Mouse (Mus musculus) liver, embryonic 15.5 days (tissue): Measurements from ENCODE around the gene Per3. TPM values are rescaled to one million over a fixed set of nuclear protein-coding genes. Genes with fewer than 3 reads are reported as not detected.
"Not testable (repeated sequence)": the region's sequence is repeated elsewhere in the genome, so short reads cannot be mapped to it uniquely, and the experiment has no call there.

ENCODE experiments used
- ATAC-seq: fragments of 200-750 bp; cut with Nextera tagmentation; 2 replicates; pipeline ENCODE4 v1.8.0; 2017; ENCODE audit warnings: moderate number of reproducible peaks, mild to moderate bottlenecking, moderate library complexity; ENCODE audit not compliant: insufficient read depth
- H3K27ac ChIP-seq: fragments of 300-500 bp; sonication (generic); replicated peaks from 2 replicates; pipeline ENCODE4 v1.5.1; 2015; ENCODE audit warnings: mild to moderate bottlenecking, inconsistent platforms
- H3K27me3 ChIP-seq: fragments of 300-500 bp; sonication (generic); 2 replicates; pipeline ENCODE4 v1.6.1; 2015; ENCODE audit warnings: mild to moderate bottlenecking, inconsistent platforms
- H3K36me3 ChIP-seq: fragments of 300-500 bp; sonication (generic); replicated peaks from 2 replicates; pipeline ENCODE4 v1.6.1; 2015; ENCODE audit warnings: moderate library complexity, mild to moderate bottlenecking, inconsistent platforms
- H3K4me1 ChIP-seq: fragments of 300-500 bp; sonication (generic); replicated peaks from 2 replicates; pipeline ENCODE4 v1.6.1; 2015; ENCODE audit warnings: inconsistent platforms
- H3K4me2 ChIP-seq: fragments of 300-500 bp; sonication (generic); 2 replicates; pipeline ENCODE4 v1.6.1; 2015; ENCODE audit warnings: moderate library complexity, mild to moderate bottlenecking, inconsistent platforms
- H3K4me3 ChIP-seq: fragments of 300-500 bp; sonication (generic); replicated peaks from 2 replicates; pipeline ENCODE4 v1.5.1; 2015; ENCODE audit warnings: mild to moderate bottlenecking, inconsistent platforms
- H3K9ac ChIP-seq: fragments of 300-500 bp; sonication (generic); 2 replicates; pipeline ENCODE4 v1.6.1; 2015; ENCODE audit warnings: moderate library complexity, mild to moderate bottlenecking, inconsistent platforms
- H3K9me3 ChIP-seq: fragments of 300-500 bp; sonication (generic); replicated peaks from 2 replicates; pipeline ENCODE4 v1.6.1; 2016; ENCODE audit warnings: inconsistent platforms
- WGBS: fragments of 180-500 bp; shearing (Covaris S2); methylation state at CpG from one replicate; pipeline ENCODE4 v1.1.7; 2015; ENCODE audit warnings: mixed read lengths; ENCODE audit not compliant: insufficient replicate concordance; 5-methylcytosine and 5-hydroxymethylcytosine counted together
- polyA plus RNA-seq: library from polyadenylated mRNA; unstranded; fragments of >200 nt; fragmentation: Nextera tagmentation; extraction: Ambion mirVana; gene quantifications from 2 replicates; pipeline ENCODE4 v1.2.1, GENCODE M21; 2015

Gene Per3
- polyA plus RNA-seq, 1 experiment from 2014 or later: 2.9 TPM

- peak overlapping the region; percentile 39 for H3K4me2 ChIP-seq
- H3K4me1 ChIP-seq: peaks cover 6% of the 10 kb centered on the region; the same call in 1 of the 2 replicates
- H3K27me3 ChIP-seq: no peaks in the 10 kb centered on the region
- 23% methylated on average over 9 of the region's 9 CpGs for WGBS
- H3K27ac ChIP-seq: no peak overlapping the region
- peaks cover 4% of the 10 kb centered on the region for H3K36me3 ChIP-seq
- peak; percentile 75 for ATAC-seq
- H3K9me3 ChIP-seq: no peaks in the 10 kb centered on the region
- H3K9ac ChIP-seq: no peak overlapping the region
- no peak overlapping the region for H3K4me3 ChIP-seq
Observed at GRCm38 (mm10) chr4:151024152-151024551, 20.3 kb downstream of the Per3 start.

- ATAC-seq, H3K4me2 ChIP-seq, H3K27ac ChIP-seq, H3K27me3 ChIP-seq, H3K9ac ChIP-seq, H3K4me1 ChIP-seq, H3K9me3 ChIP-seq, H3K4me3 ChIP-seq: not testable (repeated sequence)
- H3K36me3 ChIP-seq: peaks cover 19% of the 10 kb centered on the region; the same call in 1 of the 2 replicates
- 70% methylated on average over 1 of the region's 1 CpGs for WGBS
Observed at GRCm38 (mm10) chr4:151017356-151017755, 27.1 kb downstream of the Per3 start.

GRCm38 (mm10) chr4:151015946-151016345, 28.5 kb downstream of the Per3 start:
- H3K27me3 ChIP-seq: no peaks in the 10 kb centered on the region
- no peak overlapping the region for H3K4me3 ChIP-seq
- WGBS: 83% methylated on average over 10 of the region's 10 CpGs
- no peak overlapping the region for H3K9ac ChIP-seq
- ATAC-seq: no peak
- H3K27ac ChIP-seq: no peak overlapping the region
- no peaks in the 10 kb centered on the region for H3K9me3 ChIP-seq
- no peaks in the 10 kb centered on the region for H3K4me1 ChIP-seq
- H3K4me2 ChIP-seq: no peak overlapping the region
- H3K36me3 ChIP-seq: peaks cover 19% of the 10 kb centered on the region; the same call in 1 of the 2 replicates

- no peak for ATAC-seq
- Histone ChIP-seq H3K4me1 (no peaks in the 10 kb centered on the region), H3K9ac (no peak overlapping the region), H3K27ac (no peak overlapping the region), H3K4me3 (no peak overlapping the region), H3K36me3 (0 out of 2 replicates have a peak, but pooled peaks cover 5% of the 10 kb centered on the region), H3K9me3 (no peaks in the 10 kb centered on the region), H3K27me3 (no peaks in the 10 kb centered on the region), H3K4me2 (no peak overlapping the region)
- 69% methylated on average over 7 of the region's 7 CpGs for WGBS
Observed at GRCm38 (mm10) chr4:151010316-151010715, 34.1 kb downstream of the Per3 start.

- no peak overlapping the region for H3K9ac ChIP-seq
- H3K4me2 ChIP-seq: no peak overlapping the region
- WGBS: 36% methylated on average over 6 of the region's 6 CpGs
- ATAC-seq: no peak
- H3K4me3 ChIP-seq: no peak overlapping the region
- H3K27me3 ChIP-seq: no peaks in the 10 kb centered on the region
- H3K4me1 ChIP-seq: no peaks in the 10 kb centered on the region
- no peaks in the 10 kb centered on the region for H3K9me3 ChIP-seq
- H3K27ac ChIP-seq: no peak overlapping the region
- H3K36me3 ChIP-seq: 0 out of 2 replicates have a peak, but pooled peaks cover 5% of the 10 kb centered on the region
Observed at GRCm38 (mm10) chr4:151006945-151007344, 37.5 kb downstream of the Per3 start.

GRCm38 (mm10) chr4:151005656-151006318, 38.7 kb downstream of the Per3 start:
- Histone ChIP-seq H3K4me2 (no peak overlapping the region), H3K9ac (no peak overlapping the region), H3K4me3 (no peak overlapping the region), H3K27ac (no peak overlapping the region), H3K4me1 (no peaks in the 10 kb centered on the region), H3K27me3 (no peaks in the 10 kb centered on the region), H3K36me3 (0 out of 2 replicates have a peak, but pooled peaks cover 5% of the 10 kb centered on the region), H3K9me3 (no peaks in the 10 kb centered on the region)
- 67% methylated on average over 13 of the region's 13 CpGs for WGBS
- ATAC-seq: no peak

- Histone ChIP-seq H3K27ac (no peak overlapping the region), H3K36me3 (no peaks in the 10 kb centered on the region), H3K9ac (no peak overlapping the region), H3K4me2 (no peak overlapping the region), H3K4me1 (no peaks in the 10 kb centered on the region), H3K9me3 (no peaks in the 10 kb centered on the region), H3K27me3 (no peaks in the 10 kb centered on the region), H3K4me3 (no peak overlapping the region)
- no peak for ATAC-seq
- WGBS: 19% methylated on average over 13 of the region's 13 CpGs
Observed at GRCm38 (mm10) chr4:151001397-151001796, 43.1 kb downstream of the Per3 start.

- Histone ChIP-seq H3K36me3 (no peaks in the 10 kb centered on the region), H3K27me3 (no peaks in the 10 kb centered on the region), H3K9me3 (no peaks in the 10 kb centered on the region), H3K4me2 (no peak overlapping the region), H3K4me1 (no peaks in the 10 kb centered on the region), H3K9ac (no peak overlapping the region), H3K27ac (no peak overlapping the region), H3K4me3 (no peak overlapping the region)
- WGBS: 79% methylated on average over 9 of the region's 9 CpGs
- no peak for ATAC-seq
Observed at GRCm38 (mm10) chr4:150998626-150999025, 45.8 kb downstream of the Per3 start.

- no peaks in the 10 kb centered on the region for H3K4me1 ChIP-seq
- no peaks in the 10 kb centered on the region for H3K27me3 ChIP-seq
- WGBS: 69% methylated on average over 7 of the region's 7 CpGs
- H3K4me3 ChIP-seq: no peak within 1 kb of the TSS
- no peak within 1 kb of the TSS for H3K9ac ChIP-seq
- no peak for ATAC-seq
- no peak within 1 kb of the TSS for H3K27ac ChIP-seq
- no peaks in the 10 kb centered on the region for H3K36me3 ChIP-seq
- no peak within 1 kb of the TSS for H3K4me2 ChIP-seq
- no peaks in the 10 kb centered on the region for H3K9me3 ChIP-seq
Observed at GRCm38 (mm10) chr4:150996797-150997196, 47.7 kb downstream of the Per3 start, which contains the start of gene Uts2. TSS of gene Uts2 (plus strand) at chr4:150997097.

- H3K4me2 ChIP-seq: no peak overlapping the region
- ATAC-seq: no peak
- H3K4me3 ChIP-seq: no peak overlapping the region
- no peaks in the 10 kb centered on the region for H3K36me3 ChIP-seq
- 46% methylated on average over 6 of the region's 6 CpGs for WGBS
- no peaks in the 10 kb centered on the region for H3K4me1 ChIP-seq
- H3K9me3 ChIP-seq: no peaks in the 10 kb centered on the region
- H3K9ac ChIP-seq: no peak overlapping the region
- H3K27me3 ChIP-seq: no peaks in the 10 kb centered on the region
- H3K27ac ChIP-seq: no peak overlapping the region
Observed at GRCm38 (mm10) chr4:150990148-150990547, 54.3 kb downstream of the Per3 start.

- no peak for ATAC-seq
- Histone ChIP-seq H3K36me3 (no peaks in the 10 kb centered on the region), H3K4me3 (no peak overlapping the region), H3K9ac (no peak overlapping the region), H3K4me1 (no peaks in the 10 kb centered on the region), H3K27ac (no peak overlapping the region), H3K9me3 (no peaks in the 10 kb centered on the region), H3K27me3 (no peaks in the 10 kb centered on the region), H3K4me2 (no peak overlapping the region)
- 65% methylated on average over 5 of the region's 5 CpGs for WGBS
Observed at GRCm38 (mm10) chr4:150980153-150980552, 64.3 kb downstream of the Per3 start.

GRCm38 (mm10) chr4:150979455-150979854, 65.0 kb downstream of the Per3 start:
- Histone ChIP-seq H3K9me3 (no peaks in the 10 kb centered on the region), H3K9ac (no peak overlapping the region), H3K27ac (no peak overlapping the region), H3K27me3 (no peaks in the 10 kb centered on the region), H3K36me3 (no peaks in the 10 kb centered on the region), H3K4me2 (no peak overlapping the region), H3K4me3 (no peak overlapping the region), H3K4me1 (no peaks in the 10 kb centered on the region)
- no peak for ATAC-seq
- WGBS: 75% methylated on average over 9 of the region's 9 CpGs
